Mouse (Mus musculus) embryo, embryonic 10.5 days (tissue): ENCODE results near the gene Dtwd1.
A peak's percentile ranks its signal among the peaks of the same experiment; 100 is the strongest.
"Not testable (repeated sequence)": the region's sequence is repeated elsewhere in the genome, so short reads cannot be mapped to it uniquely, and the experiment has no call there.

Experiments
- DNase-seq: peaks from one replicate; pipeline ENCODE4 v3.0.0-alpha.2; 2015; ENCODE audit warnings: low spot score

Gene Dtwd1

DNA sequence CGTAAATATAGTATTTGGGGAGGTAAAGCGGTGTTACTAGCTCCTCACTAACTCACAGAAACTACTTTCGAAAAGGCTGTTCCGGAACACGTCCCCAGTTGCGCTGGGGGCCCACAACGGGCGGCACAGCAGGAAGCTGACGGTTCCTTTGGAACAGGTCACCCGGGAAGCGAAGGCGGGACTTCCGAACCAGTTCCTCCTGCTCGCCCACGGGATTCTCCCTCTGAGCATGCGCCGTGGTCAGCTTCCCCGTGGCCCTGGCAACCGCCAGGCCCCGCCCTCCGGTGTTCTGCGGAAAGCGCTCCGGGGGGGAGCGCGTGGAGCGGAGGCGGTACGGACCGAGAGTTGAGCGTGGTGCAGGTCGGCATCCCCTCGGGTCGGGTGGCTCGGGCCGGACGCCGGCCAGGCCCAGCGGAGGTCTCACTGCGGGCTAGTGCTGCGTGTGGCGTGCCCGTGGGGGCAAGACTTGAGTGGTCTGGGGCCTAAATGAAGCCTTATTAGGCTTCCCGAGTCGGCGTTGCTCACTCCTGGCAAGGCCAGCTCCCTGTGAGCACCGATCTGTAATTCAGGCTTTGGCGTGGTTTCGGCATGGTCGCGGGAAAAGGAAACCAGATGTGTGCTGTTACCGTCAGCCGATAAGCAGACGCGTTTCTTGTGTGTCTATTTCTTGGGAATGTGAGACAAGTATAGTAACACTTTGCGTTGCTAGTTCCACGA is at the start of gene Dtwd1, which contains the start of gene Fam227b:
Dtwd1 (plus strand) TSS at position 287 of the 717 bp plus-strand sequence.
Fam227b (minus strand) TSS at position 150 of the 717 bp plus-strand sequence.
- peak; percentile 98 for DNase-seq

- DNase-seq = no peak
Observed at GRCm38 (mm10) chr2:126147723-126148122, 4.2 kb upstream of the Dtwd1 start.

- no peak for DNase-seq
Observed at GRCm38 (mm10) chr2:126165277-126166018, 13.5 kb downstream of the Dtwd1 start.

DNA sequence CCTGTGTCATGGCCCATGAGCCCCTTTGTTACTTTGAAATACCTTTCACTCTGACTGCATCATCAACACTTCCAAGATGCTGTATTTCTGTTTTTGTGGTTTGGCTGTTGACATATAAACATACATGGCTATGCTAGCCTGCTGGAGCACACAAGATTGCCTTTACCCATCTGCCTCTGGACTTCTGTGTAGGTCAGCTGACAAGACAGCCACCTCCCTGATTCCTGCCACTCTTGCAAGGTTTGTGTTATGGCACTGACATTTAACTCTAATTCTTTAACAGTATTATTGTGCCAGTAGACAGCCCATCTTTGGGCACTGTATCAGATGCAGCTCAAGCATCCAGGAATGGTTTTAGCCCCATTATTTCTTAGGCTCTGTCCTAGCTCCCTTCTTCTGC is 14.4 kb downstream of the Dtwd1 start:
- DNase-seq = no peak

GRCm38 (mm10) chr2:126166848-126167617 is 15.1 kb downstream of the Dtwd1 start:
- DNase-seq = no peak

DNA sequence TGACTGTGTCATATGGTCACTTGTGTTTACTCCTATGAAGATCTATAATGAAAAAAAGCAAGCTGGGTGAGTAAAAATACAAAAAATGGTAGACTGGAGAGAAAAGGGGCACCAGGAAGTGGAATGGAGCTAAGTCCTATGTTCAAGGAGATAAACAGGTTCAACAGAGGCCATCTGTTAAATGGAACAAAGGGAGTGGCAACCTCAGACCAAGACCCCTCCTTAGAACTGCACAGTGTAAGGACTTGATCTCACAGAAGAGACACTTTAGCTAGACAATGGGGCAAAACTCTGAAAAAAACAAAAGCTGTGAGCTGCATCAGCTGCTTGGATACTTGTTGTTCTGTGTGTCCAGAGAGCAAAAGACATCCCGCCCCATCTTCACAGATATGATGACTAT is 19.5 kb downstream of the Dtwd1 start:
- no peak for DNase-seq

GRCm38 (mm10) chr2:126191306-126191705 is 39.4 kb downstream of the Dtwd1 start:
- DNase-seq = no peak

GRCm38 (mm10) chr2:126192129-126192528 is 40.2 kb downstream of the Dtwd1 start:
- DNase-seq = no peak

DNA sequence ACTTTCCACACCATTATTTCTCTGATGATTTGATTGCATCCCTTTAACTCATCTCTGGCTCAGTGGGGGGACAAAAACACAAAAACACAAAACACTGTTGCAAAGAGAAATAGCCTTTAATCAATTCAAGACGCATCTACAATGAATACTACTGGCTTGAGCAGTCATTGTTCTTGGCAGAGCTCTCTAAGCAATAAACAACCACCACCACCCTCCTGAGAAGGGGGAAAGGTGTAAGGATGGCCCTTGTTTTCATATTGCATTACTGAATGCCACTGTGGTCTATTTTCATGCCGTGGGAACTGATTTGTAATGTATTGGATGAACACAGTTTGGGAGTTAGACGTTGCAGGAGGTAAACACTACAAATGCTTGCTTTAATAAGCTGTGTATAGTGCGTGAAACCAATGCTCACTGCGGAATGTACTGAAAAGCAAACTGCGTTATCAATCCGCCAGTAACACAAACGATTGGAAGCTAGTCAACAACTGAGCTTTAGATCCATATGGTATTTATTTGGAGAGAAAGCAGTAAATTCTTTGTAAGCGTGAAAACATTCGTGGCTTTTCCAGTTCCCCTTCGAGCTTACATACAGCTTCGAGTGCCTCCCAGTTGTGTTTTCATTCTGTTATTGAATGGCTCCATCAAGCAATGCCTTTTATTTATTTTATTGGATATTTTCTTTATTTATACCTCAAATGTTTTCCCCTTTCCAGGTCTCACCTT is 43.9 kb downstream of the Dtwd1 start:
- DNase-seq = no peak

GRCm38 (mm10) chr2:126198971-126199370 is 47.0 kb downstream of the Dtwd1 start:
- no peak for DNase-seq

GRCm38 (mm10) chr2:126211011-126211680 is 59.2 kb downstream of the Dtwd1 start:
- DNase-seq = no peak

- DNase-seq = not testable (repeated sequence)
Observed at GRCm38 (mm10) chr2:126214800-126215199, 62.9 kb downstream of the Dtwd1 start, which contains the start of gene Gm17555. TSS of gene Gm17555 (plus strand) at chr2:126215100.
